Mouse (Mus musculus): ENCODE data around the gene Cdk5rap1. TPM values are rescaled to one million over a fixed set of nuclear protein-coding genes. Genes with fewer than 3 reads are reported as not detected.
"Not testable (repeated sequence)": the region's sequence is repeated elsewhere in the genome, so short reads cannot be mapped to it uniquely, and the experiment has no call there.

Gene Cdk5rap1
- polyA plus RNA-seq, 1 experiment from 2014 or later = 19.7 TPM

- no peak overlapping the region for H3K4me2 ChIP-seq (ENCODE audit: low read depth, low read length)
- H3K27me3 ChIP-seq (ENCODE audit: control insufficient read depth, insufficient read depth, low read depth, low read length) = no peaks in the 10 kb centered on the region
- WGBS = 70% methylated on average over 1 of the region's 1 CpGs
- no peaks in the 10 kb centered on the region for H3K9me3 ChIP-seq (ENCODE audit: control insufficient read depth, low read length)
- H3K27ac ChIP-seq (ENCODE audit: low read length) = no peak overlapping the region
- H3K4me3 ChIP-seq (ENCODE audit: low read length) = no peak overlapping the region
- no peaks in the 10 kb centered on the region for H3K4me1 ChIP-seq (replicated peaks; ENCODE audit: control insufficient read depth, insufficient read depth, low read length)
- H3K36me3 ChIP-seq (ENCODE audit: control insufficient read depth, insufficient read depth, low read length) = no peaks in the 10 kb centered on the region
- H3K9ac ChIP-seq (ENCODE audit: low read length) = no peak overlapping the region
- no peak for ATAC-seq (ENCODE audit: low read depth)
Observed at GRCm38 (mm10) chr2:154292833-154293232, 80.0 kb downstream of the Cdk5rap1 start.

- H3K4me2 ChIP-seq (ENCODE audit: low read depth, low read length); H3K27ac ChIP-seq (ENCODE audit: low read length); H3K9ac ChIP-seq (ENCODE audit: low read length); H3K9me3 ChIP-seq (ENCODE audit: control insufficient read depth, low read length); H3K4me1 ChIP-seq (replicated peaks; ENCODE audit: control insufficient read depth, insufficient read depth, low read length); H3K36me3 ChIP-seq (ENCODE audit: control insufficient read depth, insufficient read depth, low read length); ATAC-seq (ENCODE audit: low read depth); H3K4me3 ChIP-seq (ENCODE audit: low read length); H3K27me3 ChIP-seq (ENCODE audit: control insufficient read depth, insufficient read depth, low read depth, low read length): not testable (repeated sequence)
- 78% methylated on average over 3 of the region's 3 CpGs for WGBS
Observed at GRCm38 (mm10) chr2:154291866-154292265, 80.9 kb downstream of the Cdk5rap1 start.

Other genes starting within 250 kb of the Cdk5rap1 start
- gene Bpifa3, start 242.7 kb downstream of the Cdk5rap1 start, polyA plus RNA-seq (2015; fragmentation: Nextera tagmentation; extraction: Ambion mirVana) = not detected in 2 replicates
- gene Bpifa1, start 230.1 kb downstream of the Cdk5rap1 start, polyA plus RNA-seq (2015; fragmentation: Nextera tagmentation; extraction: Ambion mirVana) = 1.8 and 16.3 TPM in 2 replicates
- not detected in 2 replicates for gene Bpifa5, start 210.4 kb downstream of the Cdk5rap1 start, polyA plus RNA-seq (2015; fragmentation: Nextera tagmentation; extraction: Ambion mirVana)
- 1.5 and 1.8 TPM in 2 replicates for gene Bpifb1, start 182.2 kb downstream of the Cdk5rap1 start, polyA plus RNA-seq (2015; fragmentation: Nextera tagmentation; extraction: Ambion mirVana)
- gene Bpifb5, start 149.3 kb downstream of the Cdk5rap1 start, polyA plus RNA-seq (2015; fragmentation: Nextera tagmentation; extraction: Ambion mirVana) = 2.3 and 2.4 TPM in 2 replicates
- not detected in 2 replicates for gene Bpifb9a, start 115.2 kb downstream of the Cdk5rap1 start, polyA plus RNA-seq (2015; fragmentation: Nextera tagmentation; extraction: Ambion mirVana)
- gene Bpifb9b, start 65.8 kb downstream of the Cdk5rap1 start, polyA plus RNA-seq (2015; fragmentation: Nextera tagmentation; extraction: Ambion mirVana) = not detected in 2 replicates
- gene Snta1, start 35.1 kb upstream of the Cdk5rap1 start, polyA plus RNA-seq (2015; fragmentation: Nextera tagmentation; extraction: Ambion mirVana) = 8.2 and 8.4 TPM in 2 replicates
- gene Cbfa2t2, start 63.5 kb upstream of the Cdk5rap1 start, polyA plus RNA-seq (2015; fragmentation: Nextera tagmentation; extraction: Ambion mirVana) = 34.0 and 34.9 TPM in 2 replicates
- gene 1700003F12Rik, start 174.1 kb upstream of the Cdk5rap1 start, polyA plus RNA-seq (2015; fragmentation: Nextera tagmentation; extraction: Ambion mirVana) = 0.54 and 1.1 TPM in 2 replicates
- 0.33 and 0.35 TPM in 2 replicates for gene Actl10, start 178.8 kb upstream of the Cdk5rap1 start, polyA plus RNA-seq (2015; fragmentation: Nextera tagmentation; extraction: Ambion mirVana)
- gene Necab3, start 185.9 kb upstream of the Cdk5rap1 start, polyA plus RNA-seq (2015; fragmentation: Nextera tagmentation; extraction: Ambion mirVana) = 2.7 and 4.4 TPM in 2 replicates
- gene E2f1, start 196.9 kb upstream of the Cdk5rap1 start, polyA plus RNA-seq (2015; fragmentation: Nextera tagmentation; extraction: Ambion mirVana) = 15.6 and 21.3 TPM in 2 replicates
- gene Pxmp4, start 230.7 kb upstream of the Cdk5rap1 start, polyA plus RNA-seq (2015; fragmentation: Nextera tagmentation; extraction: Ambion mirVana) = 31.4 and 33.1 TPM in 2 replicates
- gene Zfp341, start 240.3 kb upstream of the Cdk5rap1 start, polyA plus RNA-seq (2015; fragmentation: Nextera tagmentation; extraction: Ambion mirVana) = 0.88 and 1.0 TPM in 2 replicates
- gene 4930519P11Rik, start 240.4 kb upstream of the Cdk5rap1 start, polyA plus RNA-seq (2015; fragmentation: Nextera tagmentation; extraction: Ambion mirVana) = 0.48 TPM in 1 of 2 replicates, not detected in the other

Measured in lung, embryonic 16.5 days (tissue).